Mouse (Mus musculus) thymus, postnatal 4 days (tissue): ENCODE data around the gene Serpinf2.
A peak's percentile ranks its signal among the peaks of the same experiment; 100 is the strongest.
"Not testable (repeated sequence)": the region's sequence is repeated elsewhere in the genome, so short reads cannot be mapped to it uniquely, and the experiment has no call there.

Experiments
- DNase-seq: peaks from one replicate; pipeline ENCODE4 v3.0.0; 2021

Gene Serpinf2

DNA sequence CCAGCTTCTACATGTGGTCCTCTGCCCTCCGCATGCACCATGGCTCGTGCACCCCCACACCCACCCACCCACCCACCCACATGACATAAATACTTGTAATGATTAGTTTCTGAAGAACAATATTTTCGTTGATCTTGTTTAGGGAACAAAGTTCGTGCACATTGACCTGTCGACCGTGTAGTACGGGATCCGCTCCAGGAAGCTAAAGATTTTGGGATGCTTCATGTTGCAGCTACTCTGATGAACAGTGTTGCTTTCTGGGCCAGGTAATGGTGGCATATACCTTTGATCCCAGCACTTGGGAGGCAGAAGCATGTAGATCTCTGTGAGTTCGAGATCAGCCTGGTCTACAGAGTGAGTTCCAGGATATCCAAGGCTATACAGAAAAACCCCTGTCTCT lies 15.4 kb downstream of the Serpinf2 start:
- DNase-seq: no peak

DNA sequence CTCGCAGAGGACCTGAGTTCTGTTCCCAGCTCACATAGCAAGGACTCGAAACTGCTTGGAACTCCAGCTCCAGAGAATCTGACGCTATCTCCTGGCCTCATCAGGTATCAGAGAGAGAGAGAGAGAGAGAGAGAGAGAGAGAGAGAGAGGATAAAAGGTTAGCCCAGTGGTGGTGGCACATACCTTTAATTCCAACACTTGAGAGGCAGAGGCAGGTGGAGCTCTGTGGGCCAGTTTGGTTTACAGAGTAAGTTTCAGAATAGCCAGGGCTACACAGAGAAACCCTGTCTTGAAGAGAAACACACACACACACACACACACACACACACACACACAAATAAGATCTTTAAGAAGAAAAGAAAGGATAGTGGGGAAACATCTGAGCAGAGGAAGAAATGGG lies 16.3 kb downstream of the Serpinf2 start:
- no peak for DNase-seq

DNA sequence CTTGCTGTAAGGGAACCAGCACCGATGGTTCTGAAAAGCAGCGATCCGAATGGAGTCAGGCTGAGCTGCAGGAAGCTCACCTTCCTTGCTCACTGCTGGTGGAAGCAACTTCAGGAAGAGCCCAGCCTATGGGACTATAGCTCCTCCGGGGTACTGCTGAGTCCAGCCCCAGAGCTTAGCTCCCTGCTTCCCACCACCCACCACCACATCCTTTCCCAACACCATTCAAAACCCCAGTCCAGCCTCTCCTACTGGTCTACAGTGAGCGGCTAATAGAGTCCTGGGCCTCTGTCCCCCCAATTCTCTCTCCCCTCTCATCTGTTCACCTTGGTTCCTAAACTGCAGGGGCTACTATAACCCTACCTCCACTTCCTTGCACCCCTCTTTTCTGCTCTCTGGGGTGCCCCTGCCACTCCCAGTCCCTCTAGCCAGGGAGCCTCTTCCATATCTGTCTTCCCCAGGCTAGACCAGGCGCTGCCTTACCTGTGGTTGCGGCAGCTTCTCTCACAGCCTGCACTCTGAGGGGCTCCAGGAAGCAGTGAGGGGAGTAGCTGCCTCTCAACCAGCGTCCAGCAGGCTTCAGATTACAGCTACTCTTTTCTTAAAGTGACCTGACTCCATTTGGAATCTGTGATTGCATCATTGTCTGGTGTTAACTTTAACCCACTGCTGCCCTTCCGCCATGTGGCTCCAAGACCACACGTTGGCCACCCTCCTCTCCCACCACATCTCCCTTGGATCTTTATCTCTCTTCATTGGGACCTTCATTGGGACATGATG lies 17.2 kb downstream of the Serpinf2 start, which contains the start of gene Serpinf1:
Gene Serpinf1, minus strand, starts transcription at position 689 of the 780 bp plus-strand sequence.
- DNase-seq: no peak

DNA sequence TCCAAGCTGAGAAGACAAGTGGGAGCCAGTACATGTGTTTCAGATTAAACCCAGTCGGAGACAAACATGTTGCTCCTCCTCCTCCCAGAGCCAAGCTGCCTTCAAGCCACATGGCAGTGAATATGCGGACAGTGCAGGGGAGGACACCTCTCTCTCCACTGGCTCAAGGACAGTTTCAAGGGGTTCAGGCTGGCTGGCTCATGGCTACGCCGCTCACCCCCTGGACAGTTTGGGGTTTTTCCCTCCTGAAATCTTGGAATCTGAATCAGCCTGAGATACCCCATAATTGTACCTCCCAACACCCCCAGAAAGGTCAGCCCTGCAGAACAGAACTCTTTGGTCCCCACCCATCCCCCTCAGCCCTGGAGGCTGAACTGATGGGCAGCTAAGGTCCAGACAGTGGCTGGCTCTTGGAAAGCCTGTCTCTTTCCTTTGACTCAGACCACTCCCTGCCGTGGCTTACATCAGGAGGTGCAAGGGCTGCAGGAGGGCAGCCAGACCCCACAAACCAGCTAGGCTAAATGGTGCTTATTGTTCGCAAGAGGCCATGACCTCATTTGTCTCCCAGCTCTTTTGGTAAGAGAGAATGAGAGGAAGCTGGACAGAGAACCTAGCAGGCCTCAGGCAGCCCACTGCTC lies 17.9 kb downstream of the Serpinf2 start:
- no peak for DNase-seq

DNA sequence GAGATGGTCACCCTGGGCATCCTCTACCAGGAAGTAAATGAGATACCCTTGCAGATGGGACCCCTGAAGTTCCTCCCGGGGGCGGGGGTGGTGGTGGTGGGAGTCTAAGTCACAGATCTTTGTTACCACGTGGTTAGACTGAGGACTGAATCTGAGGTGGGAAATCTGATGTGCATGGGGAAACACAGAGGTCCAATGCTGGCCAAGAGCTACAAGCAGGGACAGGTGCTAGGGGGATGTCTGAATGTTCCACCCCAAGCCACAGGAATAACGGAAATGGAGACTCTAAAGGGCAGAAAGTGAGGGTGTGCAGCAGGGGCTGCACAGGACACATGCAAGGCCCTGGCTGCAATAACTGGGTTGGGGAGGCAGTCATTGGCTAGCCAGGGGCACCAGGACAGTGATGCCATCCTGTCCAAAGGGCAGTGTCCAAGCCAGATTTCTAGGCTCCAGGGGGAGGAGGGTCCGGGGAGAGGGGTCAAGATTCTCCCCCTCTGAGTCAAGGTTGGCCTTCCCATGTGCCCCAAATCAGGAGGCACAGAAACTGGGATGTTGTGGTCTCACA lies 18.5 kb downstream of the Serpinf2 start:
- DNase-seq: no peak

DNA sequence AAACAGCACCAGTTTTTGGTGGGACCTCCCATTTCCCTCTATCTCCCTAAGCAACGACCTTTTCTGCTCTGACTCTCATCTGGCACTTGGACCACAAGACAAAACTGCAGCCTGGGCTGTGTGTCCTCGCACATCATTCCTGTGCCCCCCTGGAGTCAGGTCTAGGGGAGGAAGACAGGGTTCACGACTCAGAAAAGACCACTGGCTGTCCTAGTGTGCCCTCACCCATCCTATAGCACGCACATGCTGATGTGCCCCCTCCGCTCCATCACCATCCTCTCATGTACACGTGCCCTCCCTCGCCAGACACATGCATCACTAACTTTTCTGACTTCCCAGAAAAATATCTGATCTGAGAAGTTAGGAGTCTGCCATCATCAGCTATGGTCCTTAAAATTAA lies 19.4 kb downstream of the Serpinf2 start:
- no peak for DNase-seq

DNA sequence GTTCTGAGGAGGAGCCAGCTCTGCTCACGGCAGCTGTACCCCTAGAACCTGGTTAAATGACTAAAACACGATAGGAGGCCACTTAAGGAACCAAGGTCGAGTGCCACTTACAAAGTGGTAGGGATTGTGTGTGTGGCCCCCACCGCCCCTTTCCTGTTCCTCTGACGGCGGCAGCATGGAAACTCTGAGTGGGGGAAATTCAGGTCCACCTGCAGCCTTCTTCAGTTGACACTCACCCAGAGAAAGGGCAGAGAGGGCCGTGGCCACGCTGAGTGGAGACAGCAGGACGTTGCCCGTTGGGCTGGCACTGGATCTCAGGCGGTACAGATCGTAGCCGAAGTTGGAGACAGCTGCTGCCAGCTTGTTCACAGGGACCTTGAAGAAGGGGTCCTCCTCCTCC lies 23.4 kb downstream of the Serpinf2 start:
- no peak for DNase-seq

DNA sequence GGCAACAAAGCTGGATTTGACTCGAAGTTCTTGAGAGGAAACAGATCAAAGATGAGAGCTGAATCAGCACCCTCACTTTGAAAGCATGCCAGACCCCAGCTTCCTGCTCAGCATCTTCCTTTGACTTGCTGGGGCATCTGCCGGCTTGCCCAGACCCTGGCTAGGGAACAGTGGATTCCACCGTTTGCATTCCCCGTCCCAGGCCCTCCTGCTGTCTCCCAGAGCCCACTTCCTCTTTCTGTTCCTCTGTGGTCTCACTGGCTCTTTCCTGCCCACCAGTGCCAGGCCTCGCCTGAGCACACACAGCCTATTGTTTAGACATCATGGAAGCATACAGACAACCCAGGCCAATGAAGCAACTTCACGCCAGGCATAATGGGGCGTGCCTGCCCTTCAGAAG lies 24.3 kb downstream of the Serpinf2 start:
- DNase-seq: peak; percentile 45

DNA sequence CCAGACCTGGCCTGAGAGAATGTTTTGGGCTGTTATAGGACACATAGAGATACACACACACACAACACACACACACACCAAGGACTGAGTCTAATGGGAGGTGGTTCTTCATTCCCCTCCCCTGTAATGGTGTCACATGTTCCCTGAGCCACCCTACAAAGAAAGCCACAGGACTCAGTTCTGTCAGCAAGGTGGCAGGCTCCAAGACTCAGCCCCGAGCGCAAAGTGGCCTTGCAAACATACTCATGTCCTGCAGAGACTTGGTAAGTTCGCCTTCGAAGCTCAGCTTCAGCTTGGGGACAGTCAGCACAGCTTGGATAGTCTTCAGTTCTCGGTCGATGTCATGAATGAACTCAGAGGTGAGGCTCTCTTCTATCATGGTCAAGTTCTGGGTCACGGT lies 28.8 kb downstream of the Serpinf2 start:
- DNase-seq: peak; percentile 68

DNA sequence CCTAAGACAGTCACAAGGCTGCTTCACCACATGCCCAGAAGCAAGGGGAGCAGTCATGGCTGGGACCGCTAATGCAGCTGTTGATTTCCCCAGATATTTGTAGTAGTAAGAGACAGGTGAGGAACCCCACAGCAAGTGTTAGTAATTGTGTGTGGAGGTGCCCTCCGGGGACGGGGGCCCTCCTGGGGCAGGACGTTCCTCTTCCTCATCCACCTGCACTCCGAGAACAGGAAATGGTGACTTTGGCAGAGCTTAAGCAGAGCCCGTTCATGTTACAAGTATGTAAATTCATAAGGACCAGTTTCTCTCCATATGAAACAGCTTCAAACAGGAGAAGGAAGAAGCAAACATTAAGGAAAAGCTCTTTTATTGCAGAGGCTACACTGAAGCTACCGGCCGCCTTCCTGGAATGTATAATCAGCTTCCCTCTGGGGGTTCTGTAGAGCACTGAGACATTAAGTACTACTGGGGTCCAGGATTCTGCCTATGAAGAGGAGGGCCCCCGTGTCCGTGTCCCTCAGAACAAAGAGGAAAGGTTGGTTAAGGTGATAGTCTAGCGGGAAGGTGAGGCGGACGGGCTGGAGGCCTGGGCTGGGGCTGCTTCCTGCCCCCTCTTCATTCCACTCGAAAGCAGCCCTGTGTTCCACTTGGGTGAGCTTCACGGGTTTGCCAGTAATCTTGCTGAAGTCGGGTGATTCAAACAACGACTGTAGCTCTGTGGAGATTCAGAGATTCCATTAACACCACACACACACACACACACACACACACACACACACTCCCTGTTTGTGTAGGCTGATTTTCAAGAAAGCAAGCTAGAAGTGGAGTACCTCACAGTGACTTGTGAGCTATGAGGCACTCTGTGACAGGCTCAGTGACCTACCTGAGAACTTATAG lies 29.5 kb downstream of the Serpinf2 start:
- DNase-seq: peak; percentile 73

DNA sequence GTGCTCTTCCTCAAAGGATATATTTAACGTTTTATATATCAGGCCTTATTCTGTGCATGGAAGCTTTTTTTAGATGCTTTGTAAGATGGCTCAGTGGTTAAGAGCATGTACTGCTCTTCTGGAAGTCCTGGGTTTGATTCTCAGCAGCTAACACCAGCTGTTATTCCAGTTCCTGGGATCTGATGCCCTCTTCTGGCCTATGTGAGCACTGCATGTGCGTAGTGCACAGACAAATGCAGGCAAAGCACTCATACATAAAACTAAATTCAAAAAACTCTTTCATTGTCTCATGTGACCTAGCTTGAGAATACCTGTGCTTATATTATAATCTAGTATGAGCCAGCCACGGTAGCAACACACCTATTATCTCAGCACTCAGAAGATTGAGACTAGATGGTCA lies 32.5 kb downstream of the Serpinf2 start:
- peak; percentile 90 for DNase-seq

DNA sequence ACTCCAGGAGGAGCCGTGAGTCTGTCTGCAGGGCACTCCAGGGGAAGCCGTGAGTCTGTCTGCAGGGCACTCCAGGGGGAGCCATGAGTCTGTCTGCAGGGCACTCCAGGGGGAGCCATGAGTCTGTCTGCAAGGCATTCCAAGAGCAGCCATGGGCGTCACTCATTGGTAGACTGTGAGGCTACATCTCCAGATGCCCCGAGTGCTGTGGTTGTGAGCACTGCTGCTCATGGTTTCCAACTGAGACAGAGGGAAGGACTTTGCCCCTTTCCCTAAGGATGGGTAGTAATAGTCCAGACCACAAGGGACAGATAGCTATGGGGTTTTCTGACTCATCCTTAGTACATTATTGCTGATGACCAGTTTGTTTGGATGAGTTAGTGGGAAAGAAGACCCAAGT lies 33.3 kb downstream of the Serpinf2 start:
- DNase-seq: no peak

DNA sequence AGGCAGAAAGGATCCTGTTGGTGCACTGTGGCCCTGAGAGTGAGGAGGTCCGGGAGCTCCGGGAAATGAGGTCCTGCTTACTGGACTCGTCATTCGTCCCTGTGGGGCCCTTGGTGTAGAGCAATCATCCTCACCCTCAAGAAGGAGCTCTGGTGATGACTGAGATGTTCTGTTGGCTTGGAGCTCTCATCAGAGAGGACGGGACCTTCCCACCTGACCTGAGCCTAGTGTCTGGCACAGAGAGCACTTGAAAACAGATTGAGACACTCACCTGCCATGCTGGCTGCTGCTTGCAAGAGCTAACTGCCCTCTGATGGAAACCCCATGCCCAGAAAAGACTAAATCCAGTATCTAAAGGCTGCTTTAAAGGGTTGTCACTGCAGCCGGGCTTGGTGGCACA lies 34.6 kb downstream of the Serpinf2 start:
- no peak for DNase-seq

DNA sequence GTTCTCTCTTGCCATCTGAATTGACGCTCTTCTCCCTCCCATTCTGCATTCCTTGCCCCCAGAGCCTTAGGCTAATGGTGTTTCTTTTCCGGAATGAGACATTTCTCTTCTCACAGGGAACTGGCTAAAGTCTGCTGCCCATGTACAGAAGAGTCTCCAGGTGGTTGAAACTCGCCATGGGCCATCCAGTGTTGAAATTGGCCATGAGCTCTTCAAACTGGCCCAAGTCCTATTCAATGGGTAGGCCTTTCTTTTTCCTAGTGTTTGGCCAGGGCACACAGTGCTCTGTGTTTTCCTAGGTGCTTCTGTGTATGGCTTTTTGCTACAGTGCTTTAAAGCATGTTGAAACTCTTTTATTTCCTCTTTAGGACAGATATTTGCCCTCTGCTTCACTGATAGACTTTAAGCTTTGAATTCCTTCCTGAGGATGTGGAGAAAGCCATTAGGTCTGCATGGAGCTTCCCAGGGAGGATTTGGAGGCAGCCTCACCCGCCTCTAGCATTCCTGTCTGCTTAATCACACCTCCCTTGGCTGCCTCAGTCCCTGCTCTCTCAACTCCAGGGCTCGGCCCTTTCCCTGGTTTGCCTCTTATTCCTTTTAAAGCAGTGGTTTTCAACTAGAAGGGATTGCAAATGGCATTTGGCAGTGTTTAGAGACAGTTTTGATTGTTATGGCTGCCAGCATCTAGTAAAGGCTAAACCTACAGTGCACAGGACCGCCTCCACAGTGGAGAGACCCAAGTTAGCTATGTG lies 35.9 kb downstream of the Serpinf2 start:
- no peak for DNase-seq

DNA sequence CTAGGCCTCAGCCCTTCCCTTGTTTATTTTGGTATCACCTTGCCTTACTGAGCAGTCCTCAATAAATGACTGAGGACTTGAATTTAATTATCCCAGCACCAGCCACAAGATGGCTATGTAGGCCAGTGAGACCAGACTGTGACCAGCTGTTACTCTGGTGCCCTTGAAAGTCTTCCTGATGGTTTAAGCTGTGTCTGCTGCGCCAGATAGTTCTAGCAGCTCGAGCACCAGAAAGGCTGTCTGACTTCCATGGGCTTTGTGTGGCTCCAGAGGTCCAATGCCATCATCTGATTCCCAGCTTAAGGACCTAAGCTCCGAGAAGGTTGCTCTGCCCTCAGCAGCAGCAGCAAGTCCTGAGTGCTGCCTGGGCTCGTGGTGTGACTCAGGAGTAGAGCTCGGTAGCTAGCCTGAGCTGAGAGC lies 37.1 kb downstream of the Serpinf2 start:
- no peak for DNase-seq

DNA sequence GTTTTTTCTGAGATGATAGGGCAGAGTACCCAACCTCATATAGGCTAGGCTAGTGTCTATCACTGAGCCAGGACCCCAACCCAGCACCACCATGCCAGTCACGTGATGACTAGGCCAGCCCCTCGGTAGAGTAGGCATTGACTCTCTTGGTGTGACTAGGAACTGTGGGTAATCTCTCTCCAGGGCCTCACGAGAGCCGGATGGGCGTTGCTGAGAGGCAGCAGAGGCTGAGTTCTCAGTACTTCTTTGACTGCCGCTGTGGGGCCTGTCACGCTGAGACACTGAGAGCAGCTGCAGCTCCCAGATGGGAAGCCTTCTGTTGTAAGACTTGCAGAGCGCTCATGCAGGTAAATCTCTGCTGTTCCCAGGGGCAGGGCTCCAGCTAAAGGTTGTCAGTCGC lies 39.3 kb downstream of the Serpinf2 start:
- peak; percentile 50 for DNase-seq

DNA sequence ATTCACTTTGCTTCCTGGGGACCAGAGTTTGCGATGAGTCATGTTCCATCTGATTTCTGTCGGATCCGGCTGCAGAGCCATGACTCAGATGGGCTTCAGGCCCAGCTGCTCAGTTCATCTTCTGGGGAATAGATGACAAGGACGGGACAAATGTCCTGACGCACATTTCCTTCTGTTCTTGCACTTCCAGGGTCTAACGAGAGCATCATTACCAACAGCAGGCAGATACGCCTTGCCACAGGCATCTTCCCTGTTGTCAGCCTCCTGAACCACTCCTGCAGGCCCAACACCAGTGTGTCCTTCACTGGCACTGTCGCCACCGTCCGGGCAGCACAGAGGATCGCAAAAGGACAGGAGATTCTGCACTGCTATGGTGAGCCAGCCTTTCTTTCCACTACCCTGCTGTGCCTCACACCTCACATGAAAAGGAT lies 40.0 kb downstream of the Serpinf2 start:
- no peak for DNase-seq

DNA sequence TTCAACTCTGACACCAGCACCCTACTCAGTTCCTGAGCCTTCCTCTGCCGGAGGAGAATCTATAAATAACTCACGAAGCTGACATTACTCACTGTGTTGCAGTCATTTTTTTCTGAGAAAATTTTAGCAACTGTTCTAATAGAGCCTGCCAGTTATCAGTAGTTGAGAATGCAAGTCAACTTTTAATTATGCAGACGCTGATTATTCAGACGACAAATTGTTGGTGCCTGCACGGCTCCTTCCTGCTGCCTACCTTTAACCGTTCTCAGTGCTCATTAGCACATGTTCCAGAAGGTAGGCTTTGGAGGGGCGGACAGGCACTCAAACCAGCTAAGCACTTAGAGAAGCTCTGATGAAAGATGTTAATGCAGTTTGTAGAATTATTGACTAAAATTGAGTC lies 41.9 kb downstream of the Serpinf2 start:
- no peak for DNase-seq

DNA sequence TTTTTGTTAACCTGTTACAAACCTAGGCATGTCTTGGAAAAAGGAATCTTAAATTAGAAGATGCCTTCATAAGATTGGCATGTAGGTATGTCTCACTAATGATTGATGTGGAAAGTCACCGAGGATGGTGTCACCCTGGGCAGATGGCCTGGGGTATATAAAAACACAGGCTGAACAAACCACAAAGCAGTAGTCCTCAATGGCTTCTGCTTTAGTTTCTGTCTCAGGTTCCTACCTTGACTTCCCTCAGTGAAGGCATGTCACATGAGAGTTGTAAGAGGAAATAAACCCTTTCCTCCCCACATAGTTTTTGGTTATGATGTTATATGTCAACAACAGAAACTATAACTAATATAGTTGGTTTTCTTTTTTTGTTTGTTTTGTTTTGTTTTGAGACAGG lies 43.8 kb downstream of the Serpinf2 start:
- no peak for DNase-seq

DNA sequence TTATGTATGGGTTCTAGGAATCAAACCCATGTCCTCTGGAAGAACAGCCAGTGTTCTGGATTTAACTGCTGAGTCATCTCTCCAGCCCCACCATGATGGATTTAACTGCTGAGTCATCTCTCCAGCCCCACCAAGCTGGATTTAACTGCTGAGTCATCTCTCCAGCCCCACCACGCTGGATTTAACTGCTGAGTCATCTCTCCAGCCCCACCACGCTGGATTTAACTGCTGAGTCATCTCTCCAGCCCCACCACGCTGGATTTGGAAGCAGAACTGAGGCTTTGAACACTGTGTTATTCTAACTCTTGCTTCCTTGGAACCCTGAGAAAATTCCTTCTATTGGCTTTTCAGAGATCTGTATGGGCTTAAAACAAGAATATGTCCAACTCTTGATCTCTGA lies 55.9 kb downstream of the Serpinf2 start:
- DNase-seq: not testable (repeated sequence)
